Comparison of ENCODE assay signal across 8 mouse cellular contexts in the genomic region with DNA sequence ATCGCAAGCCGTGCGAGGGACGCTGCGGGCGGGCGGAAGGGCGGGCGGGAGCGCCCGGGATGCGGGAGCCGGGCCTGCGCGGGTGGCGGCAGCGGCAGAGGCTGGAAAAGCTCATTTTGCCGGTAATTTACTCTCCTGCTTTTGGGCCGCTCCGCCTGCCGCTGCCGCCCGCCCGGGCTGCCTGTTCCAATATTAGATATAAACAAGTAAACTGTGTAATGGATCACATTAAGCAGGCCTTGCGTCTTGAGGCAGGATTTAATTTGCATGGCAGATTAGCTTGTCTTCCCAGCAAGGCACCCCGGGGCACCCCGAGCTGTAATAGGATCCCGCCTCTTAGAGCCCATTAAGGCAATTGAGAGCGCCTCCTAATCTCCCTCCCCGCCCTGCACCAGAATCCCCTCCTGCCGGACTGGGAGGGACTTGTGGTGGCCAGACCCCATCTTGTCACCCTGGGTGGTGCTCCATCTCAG. TPM values are rescaled to one million over a fixed set of nuclear protein-coding genes. Genes with fewer than 3 reads are reported as not detected.
DNase-seq lines count a peak whose midpoint lies in the region; ATAC-seq lines count a peak whose summit lies in the region.

No protein-coding gene starts in this region.

- no peaks in the 10 kb centered on the region for H3K9me3 ChIP-seq in intestine, embryonic 14.5 days (ENCODE audit: control insufficient read depth, low read length)
- no peaks in the 10 kb centered on the region for H3K9me3 ChIP-seq in liver, embryonic 16.5 days (replicated peaks; ENCODE audit: control insufficient read depth, low read length)
- no peaks in the 10 kb centered on the region for H3K9me3 ChIP-seq in stomach, embryonic 15.5 days

- no peak for ATAC-seq in intestine, embryonic 14.5 days (replicated peaks; ENCODE audit: low FRiP score, low TSS enrichment, low read depth)
- ATAC-seq in liver, embryonic 16.5 days (ENCODE audit: low read depth): no peak
- ATAC-seq in stomach, embryonic 15.5 days (ENCODE audit: insufficient read depth, low FRiP score, low read depth): no peak
- no peak for ATAC-seq in activated CD4-positive, CD25-positive, alpha-beta regulatory T cell, adult 4 months

- WGBS in intestine, embryonic 14.5 days: 1% methylated on average over 29 of the region's 31 CpGs
- WGBS in liver, embryonic 16.5 days (ENCODE audit: insufficient replicate concordance): 4% methylated on average over 31 of the region's 31 CpGs
- under 1% methylated on average over 31 of the region's 31 CpGs for WGBS in stomach, embryonic 15.5 days

- H3K4me2 ChIP-seq in intestine, embryonic 14.5 days (ENCODE audit: low read length): peak overlapping the region; percentile 61
- no peak overlapping the region for H3K4me2 ChIP-seq in liver, embryonic 16.5 days (ENCODE audit: low read depth, low read length)
- H3K4me2 ChIP-seq in stomach, embryonic 15.5 days: peak overlapping the region; percentile 60

- H3K27ac ChIP-seq in intestine, embryonic 14.5 days (ENCODE audit: low read depth): no peak overlapping the region
- no peak overlapping the region for H3K27ac ChIP-seq in liver, embryonic 16.5 days (ENCODE audit: low read length)
- H3K27ac ChIP-seq in stomach, embryonic 15.5 days: no peak overlapping the region

- DNase-seq in cerebellum, adult 11-12 months: peak; percentile 31
- no peak for DNase-seq in cerebellum, adult 11 months
- peak; percentile 40 for DNase-seq in cerebellum, adult 9-11 months
- peak; percentile 42 for DNase-seq in gastrocnemius, postnatal 10 days
- DNase-seq in intestine, embryonic 14.5 days (ENCODE audit: low spot score): peak; percentile 78

- H3K4me1 ChIP-seq in intestine, embryonic 14.5 days (replicated peaks; ENCODE audit: control insufficient read depth, insufficient read depth, low read length): 0 out of 2 replicates have a peak, but pooled peaks cover 4% of the 10 kb centered on the region
- no peaks in the 10 kb centered on the region for H3K4me1 ChIP-seq in liver, embryonic 16.5 days (ENCODE audit: control insufficient read depth, low read depth, low read length)
- peaks cover 7% of the 10 kb centered on the region; the same call in 1 of the 2 replicates for H3K4me1 ChIP-seq in stomach, embryonic 15.5 days

- H3K27me3 ChIP-seq in intestine, embryonic 14.5 days (replicated peaks; ENCODE audit: control insufficient read depth, insufficient read depth, low read length): peaks cover 40% of the 10 kb centered on the region
- H3K27me3 ChIP-seq in liver, embryonic 16.5 days (ENCODE audit: control insufficient read depth, insufficient read depth, low read depth, low read length): peaks cover 42% of the 10 kb centered on the region
- H3K27me3 ChIP-seq in stomach, embryonic 15.5 days (replicated peaks): peaks cover 38% of the 10 kb centered on the region

- H3K9ac ChIP-seq in intestine, embryonic 14.5 days (ENCODE audit: low read length): peak overlapping the region; percentile 44
- no peak overlapping the region for H3K9ac ChIP-seq in liver, embryonic 16.5 days (ENCODE audit: low read depth, low read length)
- peak overlapping the region; percentile 17; the same call in 1 of the 2 replicates for H3K9ac ChIP-seq in stomach, embryonic 15.5 days

- H3K4me3 ChIP-seq in intestine, embryonic 14.5 days (ENCODE audit: low read depth, low read length): peak overlapping the region; percentile 36
- H3K4me3 ChIP-seq in liver, embryonic 16.5 days (ENCODE audit: low read depth, low read length): peak overlapping the region; percentile 15
- H3K4me3 ChIP-seq in stomach, embryonic 15.5 days (replicated peaks): peak overlapping the region; percentile 36

- no peaks in the 10 kb centered on the region for H3K36me3 ChIP-seq in intestine, embryonic 14.5 days (ENCODE audit: control insufficient read depth, insufficient read depth, low read length)
- no peaks in the 10 kb centered on the region for H3K36me3 ChIP-seq in liver, embryonic 16.5 days (ENCODE audit: control insufficient read depth, insufficient read depth)
- no peaks in the 10 kb centered on the region for H3K36me3 ChIP-seq in stomach, embryonic 15.5 days

RNA-seq across cellular contexts. Expression of a gene that starts 48.4 kb away (rescaled TPM):
- total RNA-seq in gastrocnemius, postnatal 10 days (2021): 10 to 100 TPM; 22.4 to 28.4 TPM
- 54.1 and 60.8 TPM in 2 replicates for polyA plus RNA-seq in intestine, embryonic 14.5 days (2014; fragmentation: Nextera tagmentation; extraction: Ambion mirVana)
- polyA plus RNA-seq in liver, embryonic 16.5 days (2015; fragmentation: Nextera tagmentation; extraction: Ambion mirVana): 11.9 and 12.2 TPM in 2 replicates
- polyA plus RNA-seq in stomach, embryonic 15.5 days (2015; fragmentation: Nextera tagmentation; extraction: Ambion mirVana): 33.0 and 35.1 TPM in 2 replicates
- 10 to 100 TPM; 19.6 to 23.0 TPM for polyA plus RNA-seq in activated CD4-positive, CD25-positive, alpha-beta regulatory T cell, adult 4 months (2017; shearing (Covaris generic))
